Mouse (Mus musculus) gastrocnemius, postnatal 14 days (tissue): ENCODE data around the gene Ddx27. TPM values are rescaled to one million over a fixed set of nuclear protein-coding genes. Genes with fewer than 3 reads are reported as not detected.
A peak's percentile ranks its signal among the peaks of the same experiment; 100 is the strongest.

Experiments
- DNase-seq: peaks from one replicate; pipeline ENCODE4 v3.0.0; 2021; ENCODE audit warnings: mixed read lengths
- intact Hi-C: fragments of 180-260 bp; cut with DNase I; formaldehyde crosslinking; loops from one replicate; pipeline ENCODE4 v1.15.1; 2025; ENCODE audit warnings: low total_unique reads
- total RNA-seq, 2 experiments: library from RNA; stranded (reverse); gene quantifications; 2 replicates each; pipeline ENCODE4 v1.2.3; 2021

Gene Ddx27
- total RNA-seq, 2 experiments from 2014 or later: 6.8 to 8.0 TPM

DNA sequence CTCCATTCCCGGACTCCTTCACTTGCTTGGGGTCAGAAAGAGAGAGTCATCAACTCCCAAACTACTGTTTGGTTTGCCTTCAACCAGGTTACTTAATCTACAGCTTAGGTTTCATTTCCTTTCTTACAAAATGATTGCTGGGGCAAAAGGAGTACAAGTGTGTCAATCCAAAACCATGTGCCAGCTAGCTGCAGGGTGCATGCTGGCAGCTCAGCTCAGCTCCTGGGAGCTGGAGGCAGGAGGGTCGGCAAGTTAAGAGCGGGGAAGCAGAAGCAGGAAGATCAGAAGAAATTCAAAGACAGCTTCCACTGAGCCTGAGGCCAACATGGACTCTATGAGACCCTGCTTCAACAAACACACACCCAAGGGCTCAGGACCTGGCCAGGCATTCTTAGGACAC lies 45.4 kb downstream of the Ddx27 start:
- intact Hi-C loops: no loop called here
- DNase-seq: no peak

DNA sequence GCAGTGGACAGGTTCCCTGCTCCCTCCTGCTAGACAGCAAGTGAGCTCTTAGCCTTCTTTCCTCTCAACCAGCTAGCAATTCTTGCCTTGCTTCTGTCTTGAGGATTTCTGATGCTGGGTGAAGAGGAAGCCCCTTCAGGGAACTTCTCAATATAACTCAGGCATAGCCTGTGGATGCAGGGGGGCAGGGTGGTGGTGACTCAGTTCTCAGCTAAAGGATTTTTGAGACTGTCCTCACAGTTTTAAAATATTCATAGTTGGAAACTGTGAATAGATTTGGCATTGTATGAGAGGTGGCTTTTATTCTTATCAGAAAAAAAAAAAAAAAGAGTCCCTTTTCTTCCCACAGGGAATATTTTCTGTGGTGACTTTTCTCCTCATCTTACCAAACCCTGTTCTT lies 45.8 kb downstream of the Ddx27 start:
- DNase-seq: no peak
- intact Hi-C loops: no loop called here

DNA sequence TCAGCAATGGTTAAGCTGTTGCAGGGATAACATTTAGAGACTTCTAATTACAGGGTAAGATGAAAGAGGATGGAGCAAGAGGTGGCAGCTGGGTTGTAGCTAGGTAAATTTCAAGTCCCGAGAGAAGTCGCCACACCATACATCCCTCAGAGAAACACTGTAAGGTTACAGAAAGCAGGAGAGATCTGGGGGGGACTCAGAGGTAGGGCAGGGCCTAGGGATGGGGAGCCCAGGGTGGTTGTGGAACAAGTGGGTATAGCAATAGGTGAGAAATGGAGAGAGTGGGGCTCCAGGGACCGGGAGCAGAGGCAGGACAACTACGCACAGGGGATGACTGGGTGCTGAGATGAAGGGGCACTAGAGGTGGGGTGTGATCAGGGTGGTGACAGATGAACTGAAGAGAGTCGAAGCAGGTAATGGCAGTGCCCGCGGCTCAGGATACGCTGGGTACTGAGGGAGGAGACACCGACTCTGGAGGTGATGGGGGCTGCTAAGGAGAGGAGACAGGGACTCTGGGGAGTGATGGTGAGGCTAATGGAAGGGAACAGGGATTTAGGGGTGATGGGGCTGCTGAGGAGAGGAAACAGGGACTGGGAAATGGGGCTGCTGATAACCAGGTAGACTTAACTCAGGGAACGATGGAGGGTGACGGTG lies 46.5 kb downstream of the Ddx27 start:
- intact Hi-C loops: no loop called here
- no peak for DNase-seq

DNA sequence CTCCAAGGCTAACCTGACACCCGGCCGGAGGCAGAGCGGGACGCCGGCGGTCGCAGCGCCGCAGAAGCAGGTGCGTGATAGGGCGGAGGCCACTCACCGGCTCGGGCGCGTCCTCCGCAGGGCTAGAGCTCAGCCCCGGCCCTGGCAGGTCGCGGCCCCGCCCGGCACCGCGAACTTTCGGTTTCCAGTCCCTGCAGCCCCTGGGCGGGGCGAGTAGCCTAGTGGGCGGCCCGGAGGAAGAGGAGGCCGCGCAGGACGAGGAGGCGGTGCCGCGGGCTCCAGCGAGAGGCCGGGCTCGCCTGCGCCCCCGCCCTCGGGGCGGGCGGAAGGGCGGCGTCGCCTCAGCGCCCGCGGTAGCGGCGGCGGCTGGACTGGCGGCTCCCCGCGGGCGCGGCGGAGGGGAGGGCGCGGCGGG lies 47.5 kb downstream of the Ddx27 start:
- peak; percentile 96 for DNase-seq
- intact Hi-C loops: no loop called here

GRCm38 (mm10) chr2:167062965-167063880 lies 48.2 kb downstream of the Ddx27 start, which contains the start of gene Znfx1:
Znfx1 (minus strand) TSS chr2:167063015.
- peak; percentile 95 for DNase-seq
- intact Hi-C loops: no loop called here

- intact Hi-C loops: no loop called here
- DNase-seq: no peak
Observed at GRCm38 (mm10) chr2:167063906-167064496, 49.0 kb downstream of the Ddx27 start.

GRCm38 (mm10) chr2:167064601-167065295 lies 49.8 kb downstream of the Ddx27 start:
- DNase-seq: no peak
- intact Hi-C loops: no loop called here

- DNase-seq: no peak
- intact Hi-C loops: no loop called here
Observed at GRCm38 (mm10) chr2:167066031-167066430, 51.0 kb downstream of the Ddx27 start.

GRCm38 (mm10) chr2:167066528-167067516 lies 51.8 kb downstream of the Ddx27 start:
- DNase-seq: no peak
- intact Hi-C loops: no loop called here

DNA sequence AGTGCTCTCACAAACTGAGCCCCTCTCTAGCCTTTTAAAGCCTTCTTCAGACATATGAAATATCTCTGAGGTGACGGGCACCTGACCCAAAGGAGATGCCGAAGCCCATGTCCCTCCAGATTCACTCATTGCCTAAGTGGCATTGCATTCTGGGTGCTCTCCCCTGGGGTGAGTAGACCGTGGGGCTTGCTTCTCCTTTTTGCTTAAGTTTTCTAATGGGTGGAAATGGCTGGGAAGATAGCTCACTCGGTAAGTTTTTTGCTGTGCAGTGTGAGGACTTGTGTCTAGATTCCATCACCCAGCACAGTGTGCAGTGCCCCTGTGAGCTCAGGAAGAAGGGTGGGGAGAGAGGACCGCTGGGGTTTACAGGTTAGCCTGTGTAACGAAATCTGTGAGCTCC lies 52.6 kb downstream of the Ddx27 start:
- intact Hi-C loops: no loop called here
- DNase-seq: no peak

- intact Hi-C loops: loop anchor here (5.0 kb wide), 2 partner anchors 132 to 207 kb away; no protein-coding TSS in a partner anchor
- no peak for DNase-seq
Observed at GRCm38 (mm10) chr2:167070341-167070740, 55.3 kb downstream of the Ddx27 start.

DNA sequence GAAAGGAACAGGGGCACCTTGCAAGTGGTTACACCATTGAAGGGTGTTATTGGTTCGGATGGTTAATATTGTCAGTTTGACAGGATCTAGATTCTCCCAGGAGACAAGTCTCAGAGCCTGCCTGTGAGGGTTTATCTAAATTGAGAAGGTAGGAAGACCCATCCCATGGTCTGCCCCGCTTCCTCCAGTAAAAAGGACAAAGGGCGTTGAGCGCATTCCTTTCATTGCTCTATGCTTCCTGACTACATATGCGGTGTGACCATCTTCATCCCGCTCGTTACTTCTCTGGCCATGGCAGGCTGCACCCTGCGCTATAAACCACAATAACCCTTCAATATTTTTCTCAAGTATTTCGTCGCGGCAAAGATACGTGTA lies 56.3 kb downstream of the Ddx27 start:
- DNase-seq: no peak
- intact Hi-C loops: loop anchor here (5.0 kb wide), 2 partner anchors 131 to 206 kb away; no protein-coding TSS in a partner anchor

DNA sequence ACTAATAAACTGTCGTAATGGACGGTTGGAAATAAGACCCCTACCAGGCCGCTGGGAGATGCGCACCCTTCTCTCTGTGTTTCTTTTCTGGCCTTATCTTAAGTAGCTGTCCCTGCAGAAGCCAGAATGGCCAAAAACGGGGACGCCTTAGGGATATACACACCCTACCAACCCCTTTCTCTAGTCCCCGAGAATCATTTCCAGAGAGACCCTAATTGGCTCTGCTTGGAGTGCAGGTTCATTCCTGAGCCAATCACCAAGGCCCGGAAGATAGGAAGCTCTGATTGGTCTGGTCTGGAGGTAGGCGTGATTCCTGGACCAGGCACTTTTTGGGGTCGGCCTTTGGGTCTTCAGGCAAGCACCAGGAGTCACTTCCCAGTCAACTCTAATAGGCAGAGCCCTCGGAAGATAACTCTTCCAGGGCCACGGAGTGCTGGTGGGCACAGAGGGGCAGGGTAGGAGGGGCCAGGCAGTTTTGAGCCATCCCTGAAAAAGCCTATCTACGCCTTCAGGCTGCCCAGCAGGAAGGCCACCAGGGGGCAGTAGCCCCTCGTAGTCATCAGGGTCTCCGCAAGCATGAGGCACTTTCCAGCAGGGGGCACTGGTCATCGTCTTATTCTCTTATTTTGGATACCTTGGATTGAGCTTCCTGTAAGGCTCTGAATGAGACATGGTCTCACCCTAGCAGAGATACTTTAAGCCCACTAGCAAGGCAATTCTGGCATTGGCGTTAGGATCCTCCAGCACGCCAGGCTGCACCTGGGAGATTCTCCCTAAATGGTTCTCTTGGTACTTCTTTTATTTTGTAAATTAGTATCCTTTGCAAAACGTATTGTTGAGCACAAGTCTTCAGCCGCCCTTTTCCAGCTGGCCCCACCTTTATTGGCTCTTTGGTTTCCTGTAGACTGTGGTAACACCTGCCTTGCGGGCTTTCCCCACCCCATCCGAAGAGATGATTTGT lies 56.9 kb downstream of the Ddx27 start:
- intact Hi-C loops: loop anchor here (5.0 kb wide), 2 partner anchors 130 to 205 kb away; no protein-coding TSS in a partner anchor
- peak; percentile 94 for DNase-seq

DNA sequence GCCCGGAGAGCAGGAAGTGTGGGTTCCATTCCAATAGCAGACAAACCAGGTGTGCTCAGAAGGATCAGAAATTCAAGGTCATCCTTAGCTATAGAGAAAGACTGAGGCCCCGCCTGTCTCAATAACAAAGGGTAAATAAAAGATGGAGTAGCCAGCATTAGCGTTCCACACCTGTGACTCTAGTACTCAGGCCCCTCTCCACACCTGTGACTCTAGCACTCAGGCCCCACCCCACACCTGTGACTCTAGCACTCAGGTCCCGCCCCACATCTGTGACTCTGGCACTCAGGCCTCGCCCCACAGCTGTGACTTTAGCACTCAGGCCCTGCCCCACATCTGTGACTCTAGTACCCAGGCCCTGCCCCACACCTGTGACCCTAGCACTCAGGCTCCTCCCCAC lies 59.6 kb downstream of the Ddx27 start:
- no peak for DNase-seq
- intact Hi-C loops: loop anchor here (5.0 kb wide), 2 partner anchors 128 to 203 kb away; no protein-coding TSS in a partner anchor

DNA sequence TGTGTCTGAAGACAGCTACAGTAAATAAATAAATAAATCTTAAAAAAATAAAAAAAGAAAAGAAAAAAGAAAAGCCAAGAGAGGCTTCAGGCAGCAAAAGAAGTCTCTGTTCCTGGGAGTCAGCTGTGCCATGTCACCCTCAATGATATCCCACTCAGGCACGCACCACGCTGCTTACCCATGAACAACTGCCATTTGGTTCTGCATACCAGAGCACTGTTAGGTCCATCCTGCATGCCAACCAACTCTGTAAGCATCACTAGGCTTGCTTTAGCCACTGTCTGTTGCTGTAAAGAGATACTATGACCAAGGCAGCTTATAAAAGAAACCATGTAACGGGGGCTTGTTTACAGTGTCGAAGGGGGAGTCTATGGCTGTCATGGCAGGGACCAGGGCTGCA lies 61.4 kb downstream of the Ddx27 start:
- intact Hi-C loops: no loop called here

DNA sequence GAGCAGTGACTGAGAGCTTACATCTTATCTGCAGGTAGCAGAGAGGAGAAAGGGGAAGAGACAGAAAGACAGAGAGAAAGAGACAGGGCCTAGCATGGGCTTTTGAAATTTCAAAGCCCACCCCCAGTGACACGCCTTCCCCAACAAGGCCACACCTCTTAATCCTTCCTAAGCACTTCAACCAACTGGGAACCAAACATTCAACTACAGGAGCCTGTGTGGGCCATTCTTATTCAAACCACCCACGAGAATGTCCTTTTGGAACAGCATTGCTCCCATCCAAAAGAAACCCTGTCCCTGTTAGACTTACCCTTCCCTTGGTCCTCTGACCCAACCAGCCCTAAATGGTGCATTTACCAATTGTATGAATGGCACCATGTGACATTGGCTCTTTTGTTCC lies 61.8 kb downstream of the Ddx27 start:
- intact Hi-C loops: no loop called here
- no peak for DNase-seq

More for the DNA sequence above, 61.4 kb downstream of the Ddx27 start:
- no peak for DNase-seq

DNA sequence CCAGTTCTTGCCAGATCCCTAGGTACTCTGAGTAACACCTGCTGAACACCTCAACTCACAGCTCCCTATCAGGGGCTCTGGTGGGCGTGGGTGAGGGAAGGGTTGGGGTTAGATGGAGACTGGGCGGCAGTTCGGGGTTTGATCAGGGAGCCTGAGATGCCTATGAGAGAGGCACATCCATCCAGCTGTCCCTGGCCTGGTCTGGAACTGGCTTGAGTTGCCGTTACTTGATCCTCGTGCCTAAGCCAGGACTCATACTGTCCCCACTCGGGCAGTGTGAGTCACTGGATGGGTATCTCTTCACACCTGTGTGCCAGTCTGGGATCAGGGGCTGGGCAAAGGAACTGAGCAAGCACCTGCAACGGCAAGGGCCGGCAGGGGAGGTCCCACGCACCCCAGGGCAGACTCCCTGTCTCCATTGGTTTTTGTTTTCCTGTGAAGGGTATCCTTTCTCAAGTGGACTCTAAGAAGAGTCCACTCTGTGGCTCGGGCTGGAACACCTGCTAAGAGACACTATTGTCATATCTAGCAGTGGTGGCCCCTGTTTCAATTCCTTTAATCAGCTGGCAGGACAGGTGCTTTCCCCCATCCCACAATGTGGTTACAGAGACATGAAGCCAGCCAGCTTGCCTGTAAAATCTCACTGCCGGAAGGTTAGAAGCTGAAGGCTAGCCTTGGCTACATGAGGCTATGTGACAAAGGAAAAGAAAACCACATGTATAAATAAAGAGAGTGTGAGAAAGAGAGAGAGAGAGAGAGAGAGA lies 62.4 kb downstream of the Ddx27 start:
- DNase-seq: peak; percentile 56
- intact Hi-C loops: no loop called here
